ENCODE assay signal across 17 mouse cellular contexts in genomic region chr4:149975730-149976254, GRCm38 (mm10). TPM values are rescaled to one million over a fixed set of nuclear protein-coding genes. Genes with fewer than 3 reads are reported as not detected.
DNase-seq lines count a peak whose midpoint lies in the region; TF ChIP-seq lines count a peak whose summit lies in the region.
"Had no signal": no experiment of that assay in that cellular context is flagged by ENCODE, and none has a peak within 500 bp of the region (broad histone marks: within the 10 kb centered on the region; RNA-seq: fewer than 3 reads in every experiment).

No protein-coding gene starts in this region.

- TF ChIP-seq CTCF in gastrocnemius, adult 2 months (IDR thresholded peaks at IDR 0.05), result no peak

- no peak for DNase-seq in gastrocnemius, adult 2 months
- DNase-seq in gastrocnemius, postnatal 25 days, result no peak
- DNase-seq in retina, postnatal 1 day, result peak; percentile 55
- DNase-seq in retina, embryonic 14.5 days (ENCODE audit: low spot score), result no peak
- DNase-seq in adrenal gland, postnatal 36 days, result peak; percentile 71 to 74
- no peak for DNase-seq in frontal cortex, postnatal 36 days (ENCODE audit: low spot score in 2 of 2)
- DNase-seq in left cerebral cortex, postnatal 4 days, result no peak
- DNase-seq: cerebellum, adult 2 months; layer of hippocampus, postnatal 36 days had no signal

- no peak overlapping the region for H3K4me3 ChIP-seq in gastrocnemius, adult 2 months
- H3K4me3 ChIP-seq: forebrain, embryonic 13.5 days; heart, embryonic 10.5 days; limb, embryonic 12.5 days; midbrain, embryonic 10.5 days; neural tube, embryonic 15.5 days had no signal

- peak overlapping the region; percentile 58 for H3K27ac ChIP-seq in gastrocnemius, adult 2 months
- H3K27ac ChIP-seq: forebrain, embryonic 13.5 days; heart, embryonic 10.5 days; limb, embryonic 12.5 days; liver, embryonic 14.5 days; midbrain, embryonic 10.5 days; neural tube, embryonic 15.5 days; stomach, postnatal 0 days had no signal

- intact Hi-C loops in gastrocnemius, adult 2 months (cut with DNase I), result no loop called here
- intact Hi-C loops in left cerebral cortex, postnatal 4 days (cut with DNase I), result loop anchor here (5.0 kb wide), 1 partner anchor 168 kb away; no protein-coding TSS in a partner anchor

RNA-seq across cellular contexts. Expression of gene Spsb1, which starts 20.9 kb away (rescaled TPM):
- 10 to 100 TPM in 1 of 2 experiments, 1 to 10 TPM in 1; 5.5 to 16.1 TPM for total RNA-seq in gastrocnemius, adult 2 months (2021)
- 1 to 10 TPM; 5.2 to 8.2 TPM for total RNA-seq in gastrocnemius, postnatal 25 days (2021)
- total RNA-seq in adrenal gland, postnatal 36 days (2021), result 10 to 100 TPM; 21.8 to 52.7 TPM
- total RNA-seq in left cerebral cortex, postnatal 4 days (2021), result 10 to 100 TPM; 13.9 to 15.3 TPM
- total RNA-seq: granulocyte monocyte progenitor cell, adult 5-6 weeks had no signal

RNA-seq across cellular contexts. Expression of gene H6pd, which starts 33.0 kb away (rescaled TPM):
- 100 to 1,000 TPM in 1 of 2 experiments, 10 to 100 TPM in 1; 41.6 to 104 TPM for total RNA-seq in gastrocnemius, adult 2 months (2021)
- 10 to 100 TPM; 43.2 to 49.2 TPM for total RNA-seq in gastrocnemius, postnatal 25 days (2021)
- total RNA-seq in adrenal gland, postnatal 36 days (2021), result 100 to 1,000 TPM; 152 to 160 TPM
- 10 to 100 TPM; 11.7 to 13.8 TPM for total RNA-seq in left cerebral cortex, postnatal 4 days (2021)

Comparison
In these comparisons a context has a peak if more than half of its experiments do, and no peak if none do; other contexts are left out.
1. DNase-seq: peak in retina, postnatal 1 day (single experiment) and adrenal gland, postnatal 36 days (2 of 2); none in gastrocnemius, adult 2 months (single experiment), gastrocnemius, postnatal 25 days (single experiment), retina, embryonic 14.5 days (single experiment), frontal cortex, postnatal 36 days (0 of 2) and left cerebral cortex, postnatal 4 days (single experiment).